Mouse (Mus musculus) thymus, postnatal 14 days (tissue): ENCODE measurements around the gene Cldn5.

Experiments
- DNase-seq: peaks from one replicate; pipeline ENCODE4 v3.0.0; 2021

Cldn5 gene

DNA sequence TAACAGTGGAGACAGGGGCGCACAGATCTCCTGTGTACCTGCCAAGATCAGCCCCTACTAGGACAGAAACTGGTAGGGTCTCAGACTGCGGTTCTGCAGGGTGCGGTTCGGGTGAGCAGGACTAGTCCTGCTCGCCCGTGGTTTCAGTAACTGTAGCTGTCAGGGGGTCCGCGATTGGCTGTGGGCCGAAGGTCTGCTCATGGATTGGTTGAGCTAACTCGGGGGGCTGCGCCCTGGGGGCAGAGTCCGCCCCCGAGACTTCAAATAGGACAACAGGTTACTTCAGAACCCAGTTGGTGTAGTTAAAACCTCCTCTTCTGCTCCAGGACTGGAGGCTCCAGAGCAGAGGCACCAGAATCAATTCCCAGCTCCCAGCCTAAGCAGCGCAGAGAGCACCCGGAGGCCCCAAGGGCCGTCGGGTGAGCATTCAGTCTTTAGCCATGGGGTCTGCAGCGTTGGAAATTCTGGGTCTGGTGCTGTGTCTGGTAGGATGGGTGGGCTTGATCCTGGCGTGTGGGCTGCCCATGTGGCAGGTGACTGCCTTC, at the start of gene Cldn5:
Gene Cldn5 (plus strand): TSS at position 292 of the 545 bp plus-strand sequence.
- no peak for DNase-seq

- DNase-seq, result peak; percentile 37
These were observed 48.8 kb upstream of the Cldn5 start for GRCm38 (mm10) chr16:18727536-18728499.

- DNase-seq, result no peak
These were observed 47.5 kb upstream of the Cldn5 start for GRCm38 (mm10) chr16:18729185-18729584.

DNA sequence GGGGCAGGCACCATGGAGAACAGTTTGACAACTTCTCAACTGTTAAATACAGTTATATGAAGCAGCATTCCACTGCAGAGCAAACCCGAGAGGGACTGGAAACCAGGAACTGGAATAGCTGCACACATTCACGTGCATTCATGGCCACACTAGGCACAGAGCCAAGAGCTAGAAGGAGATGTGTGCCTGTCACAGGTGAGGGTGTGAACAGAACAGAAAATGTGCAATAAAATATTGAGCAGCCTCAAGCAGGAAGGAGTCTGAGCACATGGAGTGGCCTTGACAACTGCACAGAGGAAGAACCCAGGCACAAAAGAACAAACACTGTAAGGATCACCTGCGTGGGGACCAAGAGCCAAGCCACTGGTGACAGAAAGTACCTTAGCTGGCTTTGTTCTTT, 46.0 kb upstream of the Cldn5 start:
- DNase-seq, result no peak

DNA sequence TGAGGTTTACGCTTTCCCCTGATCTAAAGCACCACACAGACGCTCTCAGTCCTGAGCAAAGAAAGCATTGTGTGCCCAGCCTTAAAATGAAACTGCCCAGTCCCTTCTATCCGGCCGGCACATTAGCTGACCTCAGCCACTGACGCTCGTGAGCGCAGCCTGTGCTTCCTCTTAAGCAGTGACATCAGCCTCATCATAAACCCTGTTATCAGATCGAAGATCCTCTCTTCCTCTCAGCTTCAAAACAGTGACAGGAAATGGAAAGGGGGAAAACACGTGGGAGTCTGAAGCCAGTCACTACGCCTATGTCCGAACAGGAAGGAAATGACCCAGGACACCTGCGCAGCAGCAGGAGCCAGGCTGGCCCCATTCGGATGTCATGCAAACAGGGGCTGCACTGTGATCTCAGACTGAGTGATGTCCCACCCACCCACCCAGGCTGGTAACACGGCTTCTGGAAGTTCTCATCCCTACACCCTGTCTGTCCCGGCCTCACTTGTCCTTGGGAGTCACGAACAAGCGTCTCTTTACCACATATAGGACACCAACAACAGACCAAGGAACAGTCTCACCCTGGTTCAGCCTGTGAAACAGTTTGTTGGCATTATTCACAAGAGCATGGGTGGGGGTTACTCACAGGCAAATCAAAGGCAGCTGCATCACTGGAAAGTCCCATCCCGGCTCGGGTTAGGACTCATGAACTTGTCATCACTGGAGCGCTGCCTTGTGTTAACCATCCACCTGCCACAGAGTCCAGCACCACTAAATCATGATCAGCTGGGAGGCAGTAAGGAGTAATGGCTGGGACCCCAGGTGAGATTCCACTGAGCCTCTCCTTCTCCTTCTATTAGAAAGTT, 43.3 kb upstream of the Cldn5 start:
- no peak for DNase-seq

GRCm38 (mm10) chr16:18738303-18738702, 38.3 kb upstream of the Cldn5 start:
- DNase-seq, result no peak

GRCm38 (mm10) chr16:18746268-18747122, 30.2 kb upstream of the Cldn5 start:
- no peak for DNase-seq

GRCm38 (mm10) chr16:18751101-18751500, 25.5 kb upstream of the Cldn5 start:
- no peak for DNase-seq

- no peak for DNase-seq
These were observed 24.7 kb upstream of the Cldn5 start for GRCm38 (mm10) chr16:18751885-18752499.

GRCm38 (mm10) chr16:18761734-18762133, 14.9 kb upstream of the Cldn5 start:
- no peak for DNase-seq

DNA sequence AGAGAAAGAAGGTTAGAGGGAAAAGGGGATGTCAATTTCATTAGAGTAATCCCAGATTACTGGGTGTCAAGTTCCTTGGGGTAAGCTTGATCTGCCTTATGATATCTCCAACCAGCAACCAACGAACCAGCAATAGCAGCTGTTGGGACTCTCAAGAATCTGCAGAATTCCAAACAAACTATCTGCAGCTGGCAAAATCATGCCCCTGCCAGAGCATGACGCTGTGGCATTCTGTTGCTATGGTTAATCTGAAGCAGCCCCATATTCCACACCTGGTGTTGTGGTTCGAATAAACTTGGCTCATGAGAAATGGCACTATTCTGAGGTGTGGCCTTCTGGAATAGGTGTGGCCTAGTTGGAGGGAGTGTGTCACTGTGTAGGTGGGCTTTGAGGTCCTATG, 13.7 kb upstream of the Cldn5 start:
- no peak for DNase-seq

GRCm38 (mm10) chr16:18766390-18766789, 10.3 kb upstream of the Cldn5 start:
- no peak for DNase-seq

DNA sequence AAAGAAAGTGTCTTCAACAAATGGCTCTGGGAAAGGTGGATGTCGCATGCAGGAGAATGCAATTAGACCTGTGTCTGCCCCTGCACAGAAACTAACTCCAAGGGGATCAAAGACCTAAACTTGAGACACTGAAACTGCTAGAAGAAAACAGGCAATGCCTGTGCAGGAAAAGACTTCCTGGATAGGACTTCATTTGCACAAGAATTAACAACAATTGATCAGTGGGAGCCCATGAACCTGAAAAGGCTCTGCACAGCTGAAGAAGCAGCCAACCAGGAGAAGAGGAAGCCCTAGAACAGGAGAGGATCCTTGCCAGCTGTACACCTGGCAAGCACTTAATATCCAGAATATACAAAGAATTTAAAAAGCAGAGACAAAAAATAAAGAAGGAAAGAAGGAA, 7.1 kb upstream of the Cldn5 start:
- DNase-seq, result no peak

- DNase-seq, result no peak
These were observed 2.7 kb upstream of the Cldn5 start for GRCm38 (mm10) chr16:18773936-18774335.

DNA sequence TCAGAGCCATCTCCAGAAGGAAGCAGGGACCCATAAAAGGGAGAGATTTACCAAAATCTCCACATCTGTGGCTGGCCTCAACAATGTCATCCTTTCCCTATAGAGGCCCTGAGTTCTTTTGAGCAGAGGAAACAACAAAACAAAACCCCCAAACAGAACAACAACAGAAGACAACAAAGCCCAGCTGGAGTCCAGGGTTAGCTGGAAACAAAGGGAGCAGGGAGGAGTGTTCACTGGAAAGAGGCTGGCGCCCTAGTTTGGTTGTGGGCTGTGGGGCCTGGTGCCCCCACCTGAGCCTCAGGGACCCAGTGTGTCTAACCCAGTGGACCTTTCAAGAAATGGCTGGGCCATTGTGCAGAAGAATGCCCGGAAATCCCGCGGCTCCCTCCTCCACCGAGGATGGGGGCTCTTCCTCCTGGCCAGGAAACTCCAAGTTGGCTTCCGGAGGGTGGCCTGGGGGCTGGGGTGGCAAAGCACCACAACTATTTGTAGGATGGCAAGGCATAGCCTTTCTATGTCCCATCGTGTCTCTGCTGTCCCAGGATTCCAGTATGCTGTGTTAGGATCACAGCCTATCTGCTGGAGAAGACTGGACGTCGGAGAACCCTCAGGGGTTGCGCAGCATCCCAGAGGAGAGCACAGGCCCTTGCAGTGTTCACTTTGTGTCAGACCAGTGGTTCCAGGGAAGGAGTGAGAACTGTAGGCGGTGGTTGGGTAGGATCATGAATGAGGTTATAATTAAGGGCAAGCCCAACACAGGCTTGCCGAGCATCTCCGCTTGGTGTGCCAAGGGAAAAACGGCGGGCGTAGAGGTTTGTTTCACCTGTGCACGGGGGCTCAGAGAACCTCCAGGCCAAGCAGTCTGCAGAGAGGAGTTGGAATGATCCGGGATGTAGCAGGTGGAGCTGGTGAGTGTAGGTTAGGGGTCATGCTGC, 759 bp upstream of the Cldn5 start:
- no peak for DNase-seq

GRCm38 (mm10) chr16:18777101-18778080, 744 bp downstream of the Cldn5 start:
- DNase-seq, result no peak

- no peak for DNase-seq
These were observed 1.8 kb downstream of the Cldn5 start for GRCm38 (mm10) chr16:18778461-18778860.

- DNase-seq, result no peak
These were observed 5.2 kb downstream of the Cldn5 start for GRCm38 (mm10) chr16:18781810-18782209.

- no peak for DNase-seq
These were observed 8.4 kb downstream of the Cldn5 start for GRCm38 (mm10) chr16:18785025-18785424.

DNA sequence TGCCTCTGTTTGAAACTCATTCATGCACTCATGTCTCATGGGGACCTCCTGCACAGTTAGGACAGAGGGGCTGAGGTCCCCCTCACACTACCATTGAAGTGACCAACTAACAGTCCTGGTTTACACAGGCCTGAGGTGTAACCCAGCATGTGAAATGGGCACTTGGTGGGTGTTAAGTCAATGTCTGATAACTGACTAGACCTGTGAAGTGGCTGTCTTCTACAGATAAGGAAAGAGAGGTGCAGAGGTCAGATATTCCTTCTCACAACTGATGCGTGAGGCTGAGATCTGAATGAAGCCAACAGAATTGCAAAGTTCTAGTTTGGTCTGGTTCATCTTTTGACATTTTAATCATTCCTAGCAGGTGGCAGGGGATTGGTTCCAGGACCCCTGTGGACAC, 8.8 kb downstream of the Cldn5 start:
- no peak for DNase-seq
